Mouse (Mus musculus) spleen, adult 18-20 months (tissue): Measurements from ENCODE around the gene Tbc1d9b.
A peak's percentile ranks its signal among the peaks of the same experiment; 100 is the strongest.
"Not testable (repeated sequence)": the region's sequence is repeated elsewhere in the genome, so short reads cannot be mapped to it uniquely, and the experiment has no call there.

Source experiments
- DNase-seq, 2 experiments: peaks; one replicate each; pipeline ENCODE4 v3.0.0; 2022; ENCODE audit warnings: mixed read lengths in 2 of 2

Gene Tbc1d9b

DNA sequence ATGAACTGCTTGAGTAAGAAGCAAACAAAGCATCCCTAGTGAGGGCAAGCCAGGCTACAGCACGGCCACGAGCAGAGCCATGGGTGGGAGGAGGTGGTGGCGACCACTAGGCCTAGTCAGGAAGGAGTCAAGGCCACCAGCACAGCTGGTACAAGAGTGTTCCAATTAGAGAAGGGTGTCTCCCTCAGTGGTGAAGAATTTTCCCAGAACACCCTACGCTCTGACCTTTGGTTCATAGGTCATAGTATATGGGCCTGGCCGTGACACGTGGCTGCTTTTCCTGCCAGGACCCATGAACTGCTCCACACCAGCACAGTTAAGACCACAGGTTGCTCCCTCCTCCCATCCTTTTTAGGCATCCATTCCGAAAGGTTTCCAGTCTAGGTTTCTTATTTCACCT, 8.4 kb downstream of the Tbc1d9b start:
- DNase-seq: no peak

DNA sequence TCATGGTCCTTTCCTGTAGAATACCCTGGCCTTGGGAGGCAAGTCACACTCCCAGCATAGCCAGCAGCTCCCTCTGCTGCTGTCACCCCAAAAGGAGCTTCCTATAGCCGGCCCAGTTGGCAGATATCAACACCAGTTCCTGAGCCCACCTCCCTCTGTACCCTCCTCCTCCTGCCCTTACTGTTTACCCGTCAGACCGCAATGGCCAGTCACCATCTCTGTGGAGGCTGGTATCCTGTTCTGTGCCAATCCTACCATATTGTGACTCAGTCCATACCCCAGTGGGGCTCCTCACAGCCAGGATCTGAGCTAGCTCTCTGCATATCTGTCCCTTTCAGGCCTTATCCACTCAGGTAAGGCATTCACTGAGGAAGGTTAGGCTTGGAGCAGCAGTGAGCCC, 14.3 kb downstream of the Tbc1d9b start:
- no peak for DNase-seq

DNA sequence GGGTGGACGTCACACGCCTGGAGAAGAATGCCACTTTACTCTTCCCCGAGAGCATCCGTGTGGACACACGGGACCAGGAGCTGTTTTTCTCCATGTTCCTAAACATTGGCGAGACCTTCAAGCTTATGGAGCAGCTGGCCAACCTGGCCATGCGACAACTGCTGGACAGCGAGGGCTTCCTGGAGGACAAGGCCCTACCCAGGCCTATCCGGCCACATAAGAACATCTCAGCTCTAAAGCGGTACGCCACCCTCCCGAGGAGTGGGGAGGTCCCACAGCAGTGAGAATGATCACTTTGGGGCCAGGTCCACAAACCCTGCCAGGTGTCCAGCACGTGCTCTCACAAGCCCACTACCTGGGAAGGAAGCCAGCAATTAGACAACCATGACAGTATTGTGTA, 14.9 kb downstream of the Tbc1d9b start:
- DNase-seq: no peak

DNA sequence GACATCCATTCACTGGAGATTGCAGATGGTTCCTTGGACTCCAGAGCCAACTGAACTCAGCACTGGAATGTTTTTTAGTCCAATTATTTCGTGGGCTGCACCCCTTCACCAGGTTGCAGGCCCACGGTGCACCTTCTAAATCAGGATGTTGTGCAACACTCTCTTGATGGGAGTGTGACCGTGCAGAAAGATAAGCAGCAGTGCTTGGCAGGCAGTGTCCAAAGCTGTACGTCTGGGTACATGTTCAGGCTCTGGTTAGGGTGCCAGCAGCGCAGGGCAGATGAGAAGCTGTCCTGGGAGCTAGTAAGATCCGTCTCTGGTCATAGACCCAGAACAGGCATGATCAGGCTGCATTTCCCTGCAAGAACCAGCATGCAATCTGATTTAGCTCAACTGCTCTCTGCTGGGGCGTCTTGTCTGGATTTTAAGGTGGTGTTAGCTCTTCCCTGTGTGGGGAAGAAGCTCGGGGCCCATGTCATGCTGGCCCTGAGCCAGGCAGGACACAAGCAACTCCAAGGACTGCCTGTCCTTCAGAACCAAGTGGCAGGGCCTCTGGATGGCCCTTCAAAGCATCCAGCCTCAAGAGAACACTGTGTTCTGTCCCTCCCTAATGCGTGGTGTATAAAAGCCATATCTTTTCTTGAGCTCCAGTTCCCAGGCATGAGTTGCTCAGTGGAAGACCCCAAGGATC, 16.2 kb downstream of the Tbc1d9b start:
- no peak for DNase-seq

DNA sequence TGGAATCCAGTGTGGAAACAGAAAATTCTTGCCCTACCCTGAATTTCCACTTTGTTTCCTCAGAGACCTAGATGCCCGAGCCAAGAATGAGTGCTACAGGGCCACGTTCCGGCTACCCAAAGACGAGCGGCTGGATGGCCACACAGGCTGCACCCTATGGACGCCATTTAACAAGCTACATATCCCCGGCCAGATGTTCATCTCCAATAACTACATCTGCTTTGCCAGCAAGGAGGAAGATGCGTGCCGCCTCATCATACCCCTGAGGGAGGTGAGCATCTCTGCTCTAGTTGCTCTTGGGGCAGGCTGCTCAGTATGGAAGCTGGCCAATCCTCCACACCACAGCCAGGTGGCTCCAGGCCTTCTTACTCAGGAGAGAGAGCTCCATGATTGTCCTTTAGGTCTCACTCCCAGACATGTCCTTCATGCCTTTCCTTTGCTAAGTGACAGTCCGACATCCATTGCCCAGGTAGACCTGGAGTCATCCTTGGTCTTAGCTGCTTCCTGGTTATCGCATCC, 16.8 kb downstream of the Tbc1d9b start:
- no peak for DNase-seq

DNA sequence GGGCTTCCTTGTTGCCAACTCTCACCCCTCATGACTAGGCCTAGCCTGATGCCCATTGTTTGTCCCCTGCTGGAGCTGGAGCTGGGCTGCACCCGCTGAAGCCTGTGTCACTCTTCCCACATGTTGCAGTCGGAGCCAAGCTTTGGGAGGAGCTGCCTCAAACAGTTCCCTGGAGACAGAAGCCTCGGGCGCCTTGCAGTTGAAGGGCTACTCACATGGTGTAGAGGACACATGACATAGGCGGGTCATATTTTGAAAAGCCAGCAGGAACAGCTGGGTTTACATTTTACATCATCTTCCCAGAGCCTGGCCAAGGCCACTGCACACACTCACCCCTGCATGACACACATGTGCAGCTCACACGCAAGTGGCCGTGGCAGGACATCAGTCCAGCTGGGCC, 18.0 kb downstream of the Tbc1d9b start:
- no peak for DNase-seq

DNA sequence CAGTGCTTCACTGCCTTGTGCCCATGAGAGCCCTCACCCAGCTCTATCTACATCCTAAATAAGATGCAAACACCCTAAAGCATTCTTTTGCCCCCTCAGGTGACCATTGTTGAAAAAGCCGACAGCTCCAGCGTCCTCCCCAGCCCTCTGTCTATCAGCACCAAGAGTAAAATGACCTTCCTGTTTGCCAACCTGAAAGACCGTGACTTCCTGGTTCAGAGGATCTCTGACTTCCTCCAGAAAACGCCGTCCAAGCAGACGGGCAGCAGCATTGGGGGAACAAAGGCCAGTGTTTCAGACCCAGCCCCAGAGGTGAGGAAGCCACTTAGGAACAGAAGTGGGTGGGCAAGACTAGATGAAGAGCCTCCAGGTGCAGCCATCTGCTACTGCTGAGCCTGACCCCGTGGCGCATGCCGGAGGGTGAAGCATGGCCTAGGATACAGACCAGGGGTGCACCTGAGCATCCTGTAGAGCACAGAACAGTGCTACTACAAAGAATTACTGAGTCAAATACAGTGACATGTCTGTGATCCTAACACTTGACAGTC, 18.5 kb downstream of the Tbc1d9b start:
- DNase-seq: no peak

DNA sequence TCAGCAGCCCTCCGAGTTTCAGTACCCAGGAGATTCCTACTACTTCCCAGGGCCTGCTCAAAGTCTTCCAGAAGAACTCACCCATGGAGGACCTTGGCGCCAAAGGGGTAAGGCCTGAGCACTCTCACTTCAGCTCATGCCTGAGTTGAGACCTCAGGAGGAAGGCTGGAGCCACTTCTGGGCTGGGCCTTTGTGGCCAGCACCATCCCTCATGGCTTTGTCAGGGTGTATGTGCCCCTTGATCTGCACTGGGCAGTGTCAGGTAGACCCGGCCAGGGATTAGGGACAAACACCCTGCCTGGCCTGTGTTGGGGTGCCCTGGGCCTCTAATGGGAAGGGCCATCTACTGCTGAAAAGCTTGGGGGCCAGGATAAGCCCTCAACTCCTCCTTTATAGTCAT, 20.2 kb downstream of the Tbc1d9b start:
- DNase-seq: no peak

DNA sequence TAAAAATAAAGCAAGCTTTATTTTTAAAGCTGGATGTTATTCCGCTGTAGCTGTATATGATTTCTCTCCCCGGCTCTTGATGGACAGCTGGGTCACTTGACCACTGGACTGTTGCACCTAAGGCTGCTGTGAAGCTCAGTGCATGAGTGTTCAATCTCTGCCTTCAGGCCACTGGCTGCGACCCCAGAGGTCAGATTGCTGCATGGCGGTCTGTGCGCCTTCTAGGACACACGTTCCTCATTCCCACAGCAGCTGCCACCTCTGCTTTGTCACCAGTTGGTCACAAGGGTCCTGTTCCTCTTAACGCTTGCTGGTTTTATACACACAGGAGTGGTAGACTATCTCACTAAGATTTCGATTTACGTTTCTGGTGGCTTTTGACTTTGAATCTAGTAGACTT, 23.0 kb downstream of the Tbc1d9b start:
- DNase-seq: no peak

DNA sequence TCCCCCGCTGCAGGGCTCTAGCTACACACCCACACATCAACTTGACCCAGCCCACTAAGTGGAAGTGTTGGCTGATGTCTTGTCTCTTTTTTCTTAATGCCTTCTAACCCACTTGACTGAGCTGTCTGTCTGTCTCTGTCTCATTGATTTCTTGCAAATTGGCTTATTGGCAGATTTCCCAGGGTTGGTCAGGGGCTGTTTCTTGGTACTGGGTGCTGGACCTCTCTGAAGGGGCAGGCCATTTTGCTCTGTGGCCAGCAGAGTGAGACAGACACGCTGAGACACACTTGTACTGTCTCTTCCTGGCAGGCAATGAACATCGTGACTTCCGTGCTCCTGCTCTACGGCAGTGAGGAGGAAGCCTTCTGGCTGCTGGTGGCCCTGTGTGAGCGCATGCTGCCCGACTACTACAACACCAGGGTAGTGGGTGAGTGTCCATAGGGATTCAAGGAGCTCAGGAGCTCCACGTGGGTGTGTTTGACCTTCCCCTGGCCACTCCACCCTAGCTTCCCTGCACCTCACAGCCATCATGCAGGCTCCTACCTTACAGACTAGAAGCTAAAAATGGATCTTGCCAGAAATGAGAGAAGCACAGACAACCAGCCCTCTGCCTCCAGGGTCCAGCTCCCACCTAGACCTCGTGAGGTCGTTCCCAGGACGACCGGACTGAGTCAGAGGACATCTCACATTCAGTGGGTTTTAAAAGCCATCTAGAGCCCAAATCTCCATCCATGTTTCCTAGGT, 23.8 kb downstream of the Tbc1d9b start:
- DNase-seq: no peak

DNA sequence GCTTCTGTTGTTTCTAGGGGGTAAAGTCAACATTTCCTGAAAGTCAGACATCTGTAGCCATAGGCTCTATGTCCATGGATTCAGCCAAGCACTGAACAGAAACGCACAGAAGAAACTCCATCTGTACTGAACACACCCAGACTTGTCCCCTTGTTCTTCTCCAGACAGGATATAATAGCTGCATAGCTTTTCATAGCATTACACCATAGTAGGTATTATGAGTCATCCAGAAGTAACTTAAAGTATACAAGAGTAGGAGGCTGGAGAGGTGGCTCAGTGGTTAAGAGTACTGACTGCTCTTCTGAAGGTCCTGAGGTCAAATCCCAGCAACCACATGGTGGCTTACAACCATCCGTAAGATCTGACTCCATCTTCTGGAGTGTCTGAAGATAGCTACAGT, 24.6 kb downstream of the Tbc1d9b start:
- no peak for DNase-seq

DNA sequence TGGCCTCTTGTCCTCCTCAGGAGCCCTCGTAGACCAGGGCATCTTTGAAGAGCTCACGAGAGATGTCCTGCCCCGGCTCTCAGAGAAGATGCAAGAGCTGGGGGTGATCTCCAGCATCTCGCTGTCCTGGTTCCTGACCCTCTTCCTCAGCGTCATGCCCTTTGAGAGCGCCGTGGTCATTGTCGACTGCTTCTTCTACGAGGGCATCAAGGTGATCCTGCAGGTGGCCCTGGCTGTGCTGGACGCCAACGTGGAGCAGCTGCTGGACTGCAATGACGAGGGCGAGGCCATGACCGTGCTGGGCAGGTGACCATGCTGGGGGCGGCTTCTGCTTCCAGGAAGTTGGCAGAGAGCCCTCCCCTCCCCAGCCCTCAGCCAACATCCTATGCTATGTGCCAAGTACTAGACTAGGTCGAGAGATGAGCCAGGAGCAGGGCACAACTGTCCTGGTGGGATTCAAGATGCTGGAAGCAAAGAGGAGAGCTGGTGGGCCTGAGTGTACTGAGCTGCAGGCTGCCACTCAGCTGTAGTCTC, 25.6 kb downstream of the Tbc1d9b start:
- no peak for DNase-seq

DNA sequence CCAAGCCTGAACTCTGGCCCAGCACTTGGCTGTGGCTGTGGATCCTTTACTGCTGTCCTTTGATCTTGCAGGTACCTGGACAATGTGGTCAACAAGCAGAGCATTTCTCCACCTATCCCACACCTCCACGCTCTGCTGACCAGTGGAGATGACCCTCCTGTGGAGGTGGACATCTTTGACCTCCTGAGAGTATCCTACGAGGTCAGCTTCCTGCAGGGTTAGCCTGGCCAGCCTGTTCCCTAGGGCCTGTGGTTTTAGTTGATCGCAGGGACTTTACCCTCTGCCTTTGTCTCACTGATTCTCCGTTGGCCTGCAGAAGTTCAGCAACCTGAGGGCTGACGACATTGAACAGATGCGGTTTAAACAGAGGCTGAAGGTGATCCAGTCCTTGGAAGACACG, 27.1 kb downstream of the Tbc1d9b start:
- DNase-seq: no peak

DNA sequence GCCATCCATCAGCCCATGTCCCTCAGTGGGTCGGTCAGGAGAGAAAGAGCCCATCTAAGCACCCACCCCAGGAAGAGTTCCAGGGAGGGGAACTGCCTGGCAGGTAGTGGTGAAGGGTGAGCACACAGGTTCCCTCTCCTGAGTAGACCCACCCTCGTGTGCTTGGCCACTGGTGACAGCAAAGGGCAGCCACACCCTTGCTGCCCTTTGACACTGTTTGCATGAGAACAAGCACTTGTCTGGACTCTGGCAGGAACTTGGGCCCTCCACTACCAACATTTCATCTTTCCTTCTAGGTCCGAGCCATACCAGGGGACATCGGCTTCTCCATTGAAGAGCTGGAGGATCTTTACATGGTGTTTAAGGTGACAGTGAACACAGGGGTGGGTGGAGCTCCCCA, 28.2 kb downstream of the Tbc1d9b start:
- no peak for DNase-seq

DNA sequence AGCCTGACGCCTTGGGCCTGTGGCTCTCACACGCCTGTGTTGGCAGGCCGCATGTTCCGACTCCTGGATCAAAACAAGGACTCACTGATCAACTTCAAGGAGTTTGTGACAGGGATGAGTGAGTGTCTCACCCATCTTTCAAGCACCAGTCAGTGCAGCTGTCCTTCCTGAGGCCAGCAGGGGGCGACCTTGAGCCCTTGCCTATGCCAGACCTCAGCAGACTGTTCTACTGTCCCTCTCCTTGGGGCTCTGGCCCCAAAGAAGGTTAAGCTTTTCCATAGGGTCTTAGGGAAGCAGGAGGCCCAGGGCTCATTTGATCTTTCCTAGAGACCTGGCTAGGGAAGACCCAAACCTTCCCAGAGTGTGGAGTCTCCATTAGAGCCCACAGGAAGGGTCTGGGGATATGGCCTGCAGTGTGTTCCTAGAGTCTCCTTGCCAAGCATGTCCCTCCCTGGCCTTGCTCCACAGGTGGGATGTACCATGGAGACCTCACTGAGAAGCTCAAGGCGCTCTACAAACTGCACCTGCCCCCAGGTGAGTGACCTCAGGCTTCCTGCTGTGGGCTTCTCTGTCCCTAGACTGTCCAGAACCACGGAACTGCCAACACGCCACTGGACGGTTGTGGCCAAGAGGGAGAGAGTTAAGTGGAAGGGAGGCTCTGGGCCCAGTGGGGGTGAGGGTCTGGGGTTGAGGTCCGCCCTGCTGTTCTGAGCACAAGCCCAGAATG, 30.5 kb downstream of the Tbc1d9b start:
- DNase-seq: peak; percentile 34 to 63

DNA sequence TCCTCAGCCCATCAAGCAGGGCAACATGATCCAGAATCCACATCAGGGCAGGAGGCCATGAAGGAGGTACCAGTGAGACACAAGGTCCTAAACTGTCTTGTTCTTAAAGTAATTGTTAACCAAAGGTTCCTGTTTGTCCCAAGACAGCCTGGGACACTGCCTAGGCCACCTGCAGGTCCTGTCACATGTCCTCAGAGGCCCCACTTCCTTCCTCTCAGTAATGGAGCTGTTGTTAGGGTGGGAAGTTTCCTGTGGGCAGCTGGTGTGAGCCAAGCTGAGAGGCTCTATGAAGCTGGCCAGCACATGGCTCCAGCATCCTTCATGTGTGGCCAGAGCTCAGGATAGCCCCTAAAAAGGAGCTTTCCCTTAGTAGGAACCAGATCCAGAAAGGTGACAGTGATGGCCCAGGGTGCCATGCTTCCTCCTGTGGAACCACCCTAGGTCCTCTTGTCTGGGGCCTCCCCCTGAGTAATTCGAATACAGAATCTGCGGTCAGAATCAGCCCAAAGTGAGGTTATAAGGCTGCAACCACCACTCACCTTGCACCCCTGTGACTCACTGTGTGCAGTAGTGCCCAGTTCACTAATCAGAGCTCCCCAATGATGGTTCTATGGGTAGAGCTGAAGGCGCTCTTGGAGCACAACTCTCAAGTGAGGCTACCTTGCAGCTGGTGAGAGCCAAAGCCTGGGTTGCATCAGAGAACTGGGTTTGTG, 31.3 kb downstream of the Tbc1d9b start:
- no peak for DNase-seq

DNA sequence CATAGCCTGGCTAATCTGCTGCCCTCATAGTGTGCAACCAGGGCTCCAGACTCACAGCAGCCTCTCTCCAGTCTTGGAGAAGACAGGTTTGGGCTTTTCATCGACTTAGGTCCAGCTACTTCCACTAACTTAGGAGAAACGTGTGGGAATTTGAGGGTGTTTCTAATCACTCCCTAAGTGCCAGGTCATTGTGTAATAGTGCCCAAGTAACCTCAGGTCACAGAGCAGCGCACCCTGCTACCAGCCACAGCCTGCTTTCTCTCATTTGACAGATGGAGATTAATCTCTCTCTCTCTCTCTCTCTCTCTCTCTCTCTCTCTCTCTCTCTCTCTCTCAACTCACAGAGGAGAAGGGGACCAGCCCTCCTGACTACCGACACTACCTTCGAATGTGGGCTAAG, 37.2 kb downstream of the Tbc1d9b start:
- DNase-seq: no peak

DNA sequence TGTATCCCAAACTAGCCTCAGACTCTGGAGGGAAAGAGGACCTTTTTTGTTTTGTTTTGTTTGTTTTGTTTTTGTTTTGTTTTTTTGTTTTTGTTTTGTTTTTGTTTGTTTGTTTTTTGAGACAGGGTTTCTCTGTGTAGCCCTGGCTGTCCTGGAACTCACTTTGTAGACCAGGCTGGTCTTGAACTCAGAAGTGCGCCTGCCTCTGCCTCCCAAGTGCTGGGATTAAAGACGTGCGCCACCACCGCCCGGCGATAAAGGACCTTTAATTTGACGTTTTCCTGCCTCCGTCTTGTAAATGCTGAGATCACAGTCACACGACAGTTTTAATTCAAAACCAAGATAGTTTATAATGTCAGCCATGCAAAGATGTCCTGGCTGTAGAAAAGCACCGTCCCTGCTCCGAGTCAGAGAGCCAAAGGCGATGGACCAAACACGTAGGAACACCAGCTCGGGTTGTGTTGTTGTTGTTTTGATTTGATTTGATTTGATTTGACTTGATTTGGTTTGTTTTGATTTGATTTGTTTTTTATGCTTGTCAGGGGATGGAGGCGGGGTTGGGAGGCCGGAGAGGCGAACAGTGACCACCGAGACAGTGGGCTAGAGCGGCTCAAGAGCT, 43.0 kb downstream of the Tbc1d9b start, which contains the start of gene Mrnip:
TSS of gene Mrnip (plus strand) at position 334 of the 619 bp plus-strand sequence.
- not testable (repeated sequence) for DNase-seq

DNA sequence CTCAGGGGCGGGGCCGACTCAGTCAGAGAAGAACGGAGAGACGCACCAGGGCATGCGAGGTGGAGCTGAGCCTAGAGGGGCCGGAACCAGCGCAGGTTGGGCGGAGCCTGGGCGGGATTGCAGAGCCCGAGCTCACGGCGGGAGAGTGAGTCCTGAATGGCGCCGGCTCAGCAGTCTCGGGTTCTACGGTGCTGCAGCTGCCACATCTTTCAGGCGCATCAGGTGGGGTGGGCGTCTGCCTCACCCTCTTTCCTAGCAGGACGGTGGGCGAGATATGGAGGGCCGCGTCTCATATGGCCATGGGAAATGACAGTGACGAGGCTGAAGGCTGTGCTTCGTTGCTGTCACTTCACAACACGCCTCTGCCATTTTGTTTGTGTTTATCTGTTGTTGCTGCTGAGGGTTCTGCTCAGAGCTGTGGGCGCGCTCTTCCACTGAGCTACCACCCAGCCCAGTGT, 43.6 kb downstream of the Tbc1d9b start:
- DNase-seq: peak; percentile 91 to 98

DNA sequence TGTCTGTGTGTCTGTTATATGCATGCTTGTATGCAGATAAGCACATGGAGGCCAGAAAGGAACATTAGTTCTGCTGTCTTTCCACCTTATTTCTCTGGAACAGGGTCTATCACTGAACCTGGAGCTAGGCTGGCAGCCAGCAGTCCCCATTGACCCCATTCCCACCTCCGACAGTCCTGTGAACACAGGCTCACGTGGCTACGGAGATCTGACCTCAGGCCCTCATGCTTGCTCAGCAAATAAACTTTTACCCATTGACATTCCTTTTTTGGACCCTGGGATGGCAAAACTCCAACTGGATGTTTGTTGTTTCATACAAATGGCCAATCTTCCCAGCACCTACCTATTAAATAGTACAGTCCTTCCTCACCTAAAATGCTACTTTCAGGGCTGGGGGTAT, 45.2 kb downstream of the Tbc1d9b start:
- no peak for DNase-seq

DNA sequence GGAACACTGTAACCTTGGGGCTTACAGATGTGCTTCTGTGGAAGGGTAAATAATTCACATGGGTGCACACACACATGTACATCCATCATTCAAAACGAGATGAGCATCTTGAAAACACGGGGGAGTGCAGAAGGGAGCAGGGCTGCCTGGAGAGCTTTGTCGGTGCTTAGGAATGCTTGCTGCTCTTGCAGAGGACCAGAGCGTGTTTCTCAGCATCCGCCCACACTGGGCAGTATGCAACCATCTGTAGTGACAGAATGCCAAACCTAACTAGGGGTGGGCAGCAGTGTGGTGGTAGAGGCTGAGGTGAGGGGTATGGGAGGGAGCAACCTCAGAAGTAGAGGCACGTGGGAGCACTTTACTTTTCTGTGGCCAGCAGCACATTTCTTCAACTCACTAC, 45.9 kb downstream of the Tbc1d9b start:
- no peak for DNase-seq
